Mouse (Mus musculus) Muller cell, postnatal 12 days (primary cell): ENCODE results near the gene Abcc2.

Source experiments
- DNase-seq: peaks from one replicate; pipeline ENCODE4 v3.0.0-alpha.2; 2015; ENCODE audit errors: inconsistent ontology term

Gene Abcc2

DNA sequence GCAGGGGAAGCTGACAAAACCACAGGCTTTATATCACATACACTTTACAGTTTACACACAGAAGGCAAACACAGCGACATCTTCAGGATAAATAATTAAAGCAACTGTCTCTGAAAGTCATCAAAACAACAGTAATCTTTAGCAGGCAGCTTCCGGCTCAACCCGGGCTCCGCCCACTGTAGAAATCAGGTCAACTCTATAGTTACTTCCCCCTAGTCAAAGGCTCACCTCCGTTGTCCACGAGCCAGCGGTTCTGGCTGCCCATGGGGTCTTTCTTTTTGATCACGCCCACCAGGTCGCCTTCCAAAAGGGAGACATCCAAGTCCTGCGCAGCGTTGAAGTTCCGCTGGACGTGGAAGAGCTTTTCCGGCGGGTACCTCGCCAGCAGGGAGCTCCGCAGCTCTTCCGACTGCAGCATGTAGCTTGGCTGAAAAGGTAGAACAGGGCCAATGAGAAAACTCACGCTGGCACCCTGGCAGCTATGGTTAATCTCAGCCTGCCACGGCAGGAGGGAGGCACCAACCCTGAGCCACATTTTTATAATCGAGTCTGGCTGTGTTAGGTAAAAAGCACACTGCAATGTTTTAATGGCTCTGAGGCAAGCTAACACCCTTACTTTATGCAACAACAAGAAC lies 70.1 kb downstream of the Abcc2 start:
- DNase-seq = no peak

- no peak for DNase-seq
These were observed 71.0 kb downstream of the Abcc2 start for GRCm38 (mm10) chr19:43852837-43853545.

DNA sequence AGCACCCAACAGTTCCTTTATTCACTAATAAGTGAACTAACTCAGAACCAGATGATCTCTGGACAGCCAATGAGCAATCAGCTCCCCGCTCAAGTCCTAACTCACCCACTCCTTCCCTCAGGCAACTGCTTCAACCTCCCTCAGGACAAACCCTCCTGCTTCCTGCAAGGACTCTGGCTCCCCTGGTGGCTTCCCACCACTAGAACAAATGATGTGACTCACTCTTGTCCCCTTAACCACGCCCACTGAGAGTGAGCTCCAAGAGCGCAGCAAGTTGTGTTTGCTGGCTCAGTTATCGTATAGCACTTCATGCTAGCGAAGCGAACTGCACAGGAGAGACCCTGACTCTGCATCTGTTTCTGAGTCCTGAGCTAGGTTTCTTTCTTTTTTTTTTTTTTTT lies 75.4 kb downstream of the Abcc2 start:
- peak; percentile 60 for DNase-seq

GRCm38 (mm10) chr19:43870418-43870817 lies 88.4 kb downstream of the Abcc2 start:
- DNase-seq = no peak

- DNase-seq = no peak
These were observed 92.4 kb downstream of the Abcc2 start for GRCm38 (mm10) chr19:43874351-43874750.

DNA sequence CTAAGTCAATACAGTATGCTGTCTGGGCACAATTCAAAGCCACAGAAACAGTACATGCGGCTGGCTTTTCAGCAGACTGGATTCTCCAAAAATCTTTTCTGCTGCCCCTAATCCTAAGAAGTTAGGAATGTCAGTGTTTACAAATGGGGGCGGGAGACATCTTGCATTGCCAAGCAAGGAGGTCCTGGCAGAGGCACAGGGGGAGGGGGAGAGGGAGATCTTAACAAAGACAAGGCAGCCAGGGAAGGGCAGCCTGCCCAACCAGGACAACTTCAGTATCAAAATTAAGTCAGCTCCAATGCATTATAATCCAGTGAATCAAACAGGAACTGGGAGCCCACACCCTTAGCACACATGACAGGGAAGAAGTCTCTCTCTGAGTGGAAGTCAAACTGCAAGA lies 94.0 kb downstream of the Abcc2 start:
- peak; percentile 96 for DNase-seq

DNA sequence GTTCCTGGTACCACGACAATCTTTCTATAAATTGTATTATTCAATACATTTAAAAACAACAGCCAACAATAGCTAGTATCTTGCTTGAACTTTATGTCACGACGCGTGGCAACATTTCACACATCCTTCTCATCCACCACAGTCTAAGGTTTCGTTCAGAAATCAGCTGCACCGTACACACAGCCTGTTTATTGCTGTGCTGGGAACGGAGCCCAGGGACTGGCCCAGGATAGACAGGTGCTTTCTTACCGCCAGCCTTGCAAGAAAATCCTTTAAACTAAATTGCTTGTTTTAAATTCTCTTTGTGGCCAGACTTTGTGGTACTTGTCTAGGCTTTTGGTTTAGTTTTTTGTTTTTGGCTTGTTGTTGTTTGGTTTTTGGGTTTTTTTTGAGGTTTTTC lies 95.4 kb downstream of the Abcc2 start:
- no peak for DNase-seq

- DNase-seq = peak; percentile 71
These were observed 96.4 kb downstream of the Abcc2 start for GRCm38 (mm10) chr19:43878111-43879092.

- peak; percentile 94 for DNase-seq
These were observed 97.6 kb downstream of the Abcc2 start for GRCm38 (mm10) chr19:43879401-43880212.

DNA sequence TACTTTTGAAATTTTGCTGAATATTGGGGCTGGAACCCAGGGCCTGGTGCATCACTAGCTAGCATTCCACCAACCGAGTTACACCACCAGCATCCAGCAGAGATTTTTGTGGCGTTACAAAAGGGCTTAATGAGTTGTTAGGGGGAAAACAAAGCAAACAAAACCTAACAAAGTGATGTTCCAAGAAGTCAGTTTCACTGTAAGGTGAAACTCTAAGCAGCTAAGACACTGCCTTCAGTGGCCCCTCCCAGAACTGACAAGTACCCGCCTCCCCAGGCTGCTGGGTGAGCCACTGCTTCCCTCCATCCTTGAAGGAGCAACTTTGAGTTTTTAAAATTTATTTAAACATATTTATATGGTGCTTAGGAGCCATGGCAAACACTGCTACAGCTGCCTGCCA lies 98.4 kb downstream of the Abcc2 start:
- no peak for DNase-seq

GRCm38 (mm10) chr19:43881615-43882014 lies 99.6 kb downstream of the Abcc2 start:
- DNase-seq = no peak

- no peak for DNase-seq
These were observed 101.0 kb downstream of the Abcc2 start for GRCm38 (mm10) chr19:43882895-43883573.

GRCm38 (mm10) chr19:43884668-43885498 lies 102.9 kb downstream of the Abcc2 start:
- DNase-seq = no peak

GRCm38 (mm10) chr19:43886371-43887099 lies 104.5 kb downstream of the Abcc2 start:
- DNase-seq = no peak

DNA sequence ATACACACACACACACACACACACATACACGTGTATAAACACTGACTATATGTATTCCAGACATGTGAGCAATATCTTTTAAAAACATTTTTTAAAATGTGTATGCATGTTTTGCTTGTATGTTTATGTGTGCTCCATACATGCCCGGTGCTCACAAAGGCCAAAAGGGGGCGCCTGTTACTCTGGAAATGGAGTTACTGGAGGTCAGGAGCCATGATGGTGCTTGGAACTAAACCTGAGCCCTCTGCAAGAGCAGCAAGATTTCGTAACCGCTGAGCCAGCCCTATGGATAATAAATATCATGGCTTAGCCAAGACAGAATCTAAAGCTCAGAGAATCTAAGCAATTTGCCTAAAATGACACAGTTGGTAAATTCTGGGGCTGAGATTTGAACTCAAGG lies 105.2 kb downstream of the Abcc2 start:
- DNase-seq = no peak

DNA sequence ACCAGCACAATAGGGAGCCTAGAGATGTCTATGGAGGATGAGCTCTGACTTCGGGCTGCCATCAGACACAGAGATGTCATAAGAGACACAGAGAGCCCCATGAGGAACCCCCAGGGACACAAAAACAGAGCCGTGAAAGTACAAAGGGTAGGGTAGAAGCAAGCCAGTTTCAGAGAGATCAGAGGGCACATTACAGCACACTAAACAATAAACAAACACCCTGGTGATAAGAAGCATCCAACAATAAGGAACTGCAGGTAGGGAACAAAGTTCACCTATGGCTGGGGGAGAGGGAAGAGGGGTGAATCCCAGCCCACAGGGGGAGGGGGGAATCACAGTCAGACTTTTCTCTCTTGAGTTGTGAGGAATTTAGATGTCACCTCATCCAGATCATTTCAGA lies 105.7 kb downstream of the Abcc2 start:
- DNase-seq = no peak
